Mouse (Mus musculus) kidney, embryonic 14.5 days (tissue): Measurements from ENCODE around the gene Zmynd15. TPM values are rescaled to one million over a fixed set of nuclear protein-coding genes. Genes with fewer than 3 reads are reported as not detected.

Experiments
- microRNA-seq: library from miRNA; unstranded; fragments of <30 nt; microRNA quantifications from one replicate; pipeline ENCODE4, GENCODE M21; 2016
- polyA plus RNA-seq: library from polyadenylated mRNA; unstranded; fragments of >200 nt; fragmentation: Nextera tagmentation; extraction: Ambion mirVana; gene quantifications from 2 replicates; pipeline ENCODE4 v1.2.1, GENCODE M21; 2014

Zmynd15 gene
- polyA plus RNA-seq, 1 experiment from 2014 or later: 0.88 TPM

Small RNAs within 50 kb of the gene (microRNA-seq; reads per million reads assigned to microRNA genes)
- not detected for gene Mir7115

Other genes with a start within 250 kb of the Zmynd15 start
- 3.0 and 3.5 TPM in 2 replicates for gene Slc16a11, start 246.7 kb upstream of the Zmynd15 start, polyA plus RNA-seq
- gene Slc16a13, start 238.4 kb upstream of the Zmynd15 start, polyA plus RNA-seq: 8.4 and 14.2 TPM in 2 replicates
- 19.2 and 20.0 TPM in 2 replicates for gene Bcl6b, start 229.6 kb upstream of the Zmynd15 start, polyA plus RNA-seq
- 180 and 243 TPM in 2 replicates for gene 0610010K14Rik, start 221.5 kb upstream of the Zmynd15 start, polyA plus RNA-seq
- gene Gm21988, start 219.6 kb upstream of the Zmynd15 start, polyA plus RNA-seq: 7.8 and 10.5 TPM in 2 replicates
- gene Rnasek, start 219.6 kb upstream of the Zmynd15 start, polyA plus RNA-seq: 149 and 173 TPM in 2 replicates
- 3.3 and 3.6 TPM in 2 replicates for gene Alox12, start 204.1 kb upstream of the Zmynd15 start, polyA plus RNA-seq
- not detected in 2 replicates for gene Alox12e, start 136.8 kb upstream of the Zmynd15 start, polyA plus RNA-seq
- 0.69 and 1.5 TPM in 2 replicates for gene Alox15, start 107.4 kb upstream of the Zmynd15 start, polyA plus RNA-seq
- 27.8 and 39.0 TPM in 2 replicates for gene Pelp1, start 49.4 kb upstream of the Zmynd15 start, polyA plus RNA-seq
- gene Arrb2, start 26.8 kb upstream of the Zmynd15 start, polyA plus RNA-seq: 11.0 and 23.3 TPM in 2 replicates
- 48.7 and 50.0 TPM in 2 replicates for gene Med11, start 7.5 kb upstream of the Zmynd15 start, polyA plus RNA-seq
- gene Cxcl16, start 551 bp downstream of the Zmynd15 start, polyA plus RNA-seq: 5.2 and 6.0 TPM in 2 replicates
- 0.31 and 0.91 TPM in 2 replicates for gene Tm4sf5, start 45.8 kb downstream of the Zmynd15 start, polyA plus RNA-seq
- 0.41 and 0.57 TPM in 2 replicates for gene Vmo1, start 55.2 kb downstream of the Zmynd15 start, polyA plus RNA-seq
- gene Gltpd2, start 59.8 kb downstream of the Zmynd15 start, polyA plus RNA-seq: 0.31 and 0.34 TPM in 2 replicates
- gene Psmb6, start 65.9 kb downstream of the Zmynd15 start, polyA plus RNA-seq: 823 and 914 TPM in 2 replicates
- gene Gm40193, start 73.5 kb downstream of the Zmynd15 start, polyA plus RNA-seq: not detected in 2 replicates
- gene Pld2, start 80.6 kb downstream of the Zmynd15 start, polyA plus RNA-seq: 3.7 and 5.9 TPM in 2 replicates
- 14.7 and 21.0 TPM in 2 replicates for gene Mink1, start 103.4 kb downstream of the Zmynd15 start, polyA plus RNA-seq
- gene 4930544D05Rik, start 156.4 kb downstream of the Zmynd15 start, polyA plus RNA-seq: not detected in 2 replicates
- not detected in 2 replicates for gene Chrne, start 159.8 kb downstream of the Zmynd15 start, polyA plus RNA-seq
- gene Gp1ba, start 179.7 kb downstream of the Zmynd15 start, polyA plus RNA-seq: 0.29 and 0.35 TPM in 2 replicates
- gene Rnf167, start 187.8 kb downstream of the Zmynd15 start, polyA plus RNA-seq: 83.0 and 109 TPM in 2 replicates
- 153 and 171 TPM in 2 replicates for gene Slc25a11, start 188.0 kb downstream of the Zmynd15 start, polyA plus RNA-seq
- 1,900 and 2,186 TPM in 2 replicates for gene Pfn1, start 195.2 kb downstream of the Zmynd15 start, polyA plus RNA-seq
- 22.4 and 26.8 TPM in 2 replicates for gene Eno3, start 197.8 kb downstream of the Zmynd15 start, polyA plus RNA-seq
- gene Spag7, start 210.0 kb downstream of the Zmynd15 start, polyA plus RNA-seq: 177 and 230 TPM in 2 replicates
- 10.8 and 16.1 TPM in 2 replicates for gene Camta2, start 228.7 kb downstream of the Zmynd15 start, polyA plus RNA-seq
- gene Inca1, start 240.7 kb downstream of the Zmynd15 start, polyA plus RNA-seq: 1.3 and 2.1 TPM in 2 replicates
- 10.0 and 15.6 TPM in 2 replicates for gene Kif1c, start 241.1 kb downstream of the Zmynd15 start, polyA plus RNA-seq